Comparison of ENCODE assay signal across 10 mouse cellular contexts in genomic region chr5:120571056-120571740, GRCm38 (mm10). TPM values are rescaled to one million over a fixed set of nuclear protein-coding genes. Genes with fewer than 3 reads are reported as not detected.
DNase-seq lines count a peak whose midpoint lies in the region; ATAC-seq and TF ChIP-seq lines count a peak whose summit lies in the region.
"Had no signal": no experiment of that assay in that cellular context is flagged by ENCODE, and none has a peak within 500 bp of the region (broad histone marks: within the 10 kb centered on the region; RNA-seq: fewer than 3 reads in every experiment).

No protein-coding gene starts in this region.

- ATAC-seq in heart, embryonic 11.5 days (replicated peaks; ENCODE audit: insufficient number of reproducible peaks, low FRiP score, low TSS enrichment): no peak
- ATAC-seq in hindbrain, embryonic 12.5 days (ENCODE audit: low FRiP score): no peak
- no peak for ATAC-seq in inflammation-experienced regulatory T-cells, adult 6 months

- intact Hi-C loops in heart, adult 2 months (cut with DNase I): no loop called here

- 64% methylated on average over 14 of the region's 14 CpGs for WGBS in heart, adult 2 months
- 76% methylated on average over 14 of the region's 14 CpGs for WGBS in heart, embryonic 11.5 days (ENCODE audit: insufficient replicate concordance)
- WGBS in bone marrow, adult 2 months: 86% methylated on average over 14 of the region's 14 CpGs
- WGBS in hindbrain, embryonic 12.5 days: 46% methylated on average over 14 of the region's 14 CpGs

- H3K36me3 ChIP-seq in heart, adult 2 months (ENCODE audit: control insufficient read depth, insufficient read depth, low read length): no peaks in the 10 kb centered on the region; the same call in 1 of the 2 replicates
- no peaks in the 10 kb centered on the region for H3K36me3 ChIP-seq in heart, embryonic 11.5 days (ENCODE audit: control insufficient read depth, insufficient read depth, low read length)
- no peaks in the 10 kb centered on the region for H3K36me3 ChIP-seq in hindbrain, embryonic 12.5 days

- no peaks in the 10 kb centered on the region for H3K9me3 ChIP-seq in heart, embryonic 11.5 days (replicated peaks; ENCODE audit: control insufficient read depth, low read length)
- no peaks in the 10 kb centered on the region for H3K9me3 ChIP-seq in hindbrain, embryonic 12.5 days (replicated peaks)
- H3K9me3 ChIP-seq: megakaryocyte, embryonic 14.5 days had no signal

- peak overlapping the region; percentile 26 for H3K27ac ChIP-seq in heart, adult 2 months
- H3K27ac ChIP-seq in heart, embryonic 11.5 days (ENCODE audit: low read depth, low read length): no peak overlapping the region
- no peak overlapping the region for H3K27ac ChIP-seq in bone marrow, adult 2 months (ENCODE audit: control insufficient read depth, insufficient read depth, low read depth, low read length, poor library complexity)
- H3K27ac ChIP-seq in hindbrain, embryonic 12.5 days: peak overlapping the region; percentile 55; the same call in 1 of the 2 replicates

- H3K79me2 ChIP-seq in heart, adult 2 months (replicated peaks; ENCODE audit: control insufficient read depth, insufficient read depth, low read length): no peaks in the 10 kb centered on the region

- TF ChIP-seq EP300 in heart, adult 2 months (IDR thresholded peaks at IDR 0.05; ENCODE audit: insufficient read depth, low read depth, low read length): no peak

- peaks cover 28% of the 10 kb centered on the region for H3K4me1 ChIP-seq in heart, adult 2 months (ENCODE audit: control insufficient read depth, insufficient read depth, low read length)
- peaks cover 54% of the 10 kb centered on the region for H3K4me1 ChIP-seq in heart, embryonic 11.5 days (ENCODE audit: control insufficient read depth, insufficient read depth, low read length)
- peaks cover 2% of the 10 kb centered on the region for H3K4me1 ChIP-seq in bone marrow, adult 2 months (ENCODE audit: control insufficient read depth, insufficient read depth, low read length)
- peaks cover 47% of the 10 kb centered on the region for H3K4me1 ChIP-seq in hindbrain, embryonic 12.5 days

- H3K4me3 ChIP-seq in heart, adult 2 months: no peak overlapping the region
- H3K4me3 ChIP-seq in heart, embryonic 11.5 days (ENCODE audit: low read depth, low read length): no peak overlapping the region
- H3K4me3 ChIP-seq in bone marrow, adult 2 months (replicated peaks; ENCODE audit: control insufficient read depth, low read depth, low read length): no peak overlapping the region
- no peak overlapping the region for H3K4me3 ChIP-seq in hindbrain, embryonic 12.5 days
- H3K4me3 ChIP-seq: megakaryocyte, embryonic 14.5 days had no signal

- TF ChIP-seq POLR2A in heart, adult 2 months (IDR thresholded peaks at IDR 0.05; ENCODE audit: insufficient read depth, low read depth, low read length): no peak
- 0 out of 2 replicates have a peak, but pooled peaks have one; percentile 12 for TF ChIP-seq POLR2A in bone marrow, adult 2 months (IDR thresholded peaks at IDR 0.05; ENCODE audit: borderline replicate concordance, control insufficient read depth, low read depth, low read length)

- H3K9ac ChIP-seq in heart, adult 2 months (ENCODE audit: low read depth, low read length): no peak overlapping the region
- H3K9ac ChIP-seq in heart, embryonic 11.5 days (ENCODE audit: low read depth, low read length): no peak overlapping the region
- H3K9ac ChIP-seq in hindbrain, embryonic 12.5 days: 0 out of 2 replicates have a peak overlapping the region, but pooled peaks have one; percentile 15

- H3K4me2 ChIP-seq in heart, embryonic 11.5 days: no peak overlapping the region
- no peak overlapping the region for H3K4me2 ChIP-seq in hindbrain, embryonic 12.5 days (replicated peaks)

- no peak for TF ChIP-seq CTCF in heart, adult 2 months (IDR thresholded peaks at IDR 0.05)
- no peak for TF ChIP-seq CTCF in bone marrow, adult 2 months (IDR thresholded peaks at IDR 0.05; ENCODE audit: control insufficient read depth, insufficient read depth, low read length)

- H3K27me3 ChIP-seq in heart, adult 2 months (ENCODE audit: control insufficient read depth, insufficient read depth, low read length): no peaks in the 10 kb centered on the region
- no peaks in the 10 kb centered on the region for H3K27me3 ChIP-seq in heart, embryonic 11.5 days (ENCODE audit: control insufficient read depth, insufficient read depth, low read length)
- H3K27me3 ChIP-seq in hindbrain, embryonic 12.5 days: no peaks in the 10 kb centered on the region

- DNase-seq in heart, adult 2 months: peak in 1 of 2 experiments; percentile 28
- peak; percentile 69 to 78 for DNase-seq in kidney, postnatal 4 days
- no peak for DNase-seq in ovary, postnatal 36 days (ENCODE audit: low spot score)
- no peak for DNase-seq in layer of hippocampus, adult 8-10 months (ENCODE audit: low spot score in 2 of 2)
- DNase-seq: spleen, adult 18-20 months had no signal

RNA-seq across cellular contexts. Expression of gene Tpcn1, which starts 17.3 kb away (rescaled TPM):
- 10 to 100 TPM; 30.7 to 35.1 TPM for total RNA-seq in heart, adult 2 months (2021)
- 53.7 and 59.7 TPM in 2 replicates for polyA plus RNA-seq in heart, adult 2 months (2012; rRNA removed)
- polyA plus RNA-seq in heart, embryonic 11.5 days (2014; fragmentation: Nextera tagmentation; extraction: Ambion mirVana): 18.1 and 19.1 TPM in 2 replicates
- 34.6 and 46.7 TPM in 2 replicates for polyA plus RNA-seq in bone marrow, adult 2 months (2011; ENCODE audit: insufficient read depth, insufficient read length, low replicate concordance, missing spikeins)
- 18.4 and 19.2 TPM in 2 replicates for polyA plus RNA-seq in hindbrain, embryonic 12.5 days (2016; fragmentation: Nextera tagmentation; extraction: Ambion mirVana)
- 10 to 100 TPM in 2 of 3 experiments, 1 to 10 TPM in 1; 6.4 to 15.8 (median 12.6) TPM for polyA plus RNA-seq in inflammation-experienced regulatory T-cells, adult 6 months (2017; shearing (Covaris generic))
- 10 to 100 TPM; 38.2 to 43.8 (median 41.1) TPM for total RNA-seq in layer of hippocampus, adult 8-10 months (2022)

RNA-seq across cellular contexts. Expression of gene Iqcd, which starts 17.6 kb away (rescaled TPM):
- total RNA-seq in heart, adult 2 months (2021): not detected
- 0.14 and 0.20 TPM in 2 replicates for polyA plus RNA-seq in heart, adult 2 months (2012; rRNA removed)
- polyA plus RNA-seq in heart, embryonic 11.5 days (2014; fragmentation: Nextera tagmentation; extraction: Ambion mirVana): 0.18 and 0.54 TPM in 2 replicates
- 3.7 and 7.2 TPM in 2 replicates for polyA plus RNA-seq in bone marrow, adult 2 months (2011; ENCODE audit: insufficient read depth, insufficient read length, low replicate concordance, missing spikeins)
- 1.9 and 2.5 TPM in 2 replicates for polyA plus RNA-seq in hindbrain, embryonic 12.5 days (2016; fragmentation: Nextera tagmentation; extraction: Ambion mirVana)
- polyA plus RNA-seq in inflammation-experienced regulatory T-cells, adult 6 months (2017; shearing (Covaris generic)): under 1 TPM in 1 of 3 experiments, not detected in 2; 0.91 TPM
- total RNA-seq in layer of hippocampus, adult 8-10 months (2022): 1 to 10 TPM; 1.2 to 1.6 (median 1.5) TPM

RNA-seq across cellular contexts. Expression of gene Rita1, which starts 41.2 kb away (rescaled TPM):
- 10 to 100 TPM; 14.2 to 16.0 TPM for total RNA-seq in heart, adult 2 months (2021)
- polyA plus RNA-seq in heart, adult 2 months (2012; rRNA removed): 15.3 and 21.7 TPM in 2 replicates
- polyA plus RNA-seq in heart, embryonic 11.5 days (2014; fragmentation: Nextera tagmentation; extraction: Ambion mirVana): 5.6 and 7.9 TPM in 2 replicates
- polyA plus RNA-seq in bone marrow, adult 2 months (2011; ENCODE audit: insufficient read depth, insufficient read length, low replicate concordance, missing spikeins): 1.9 and 3.4 TPM in 2 replicates
- polyA plus RNA-seq in hindbrain, embryonic 12.5 days (2016; fragmentation: Nextera tagmentation; extraction: Ambion mirVana): 16.8 and 19.2 TPM in 2 replicates
- polyA plus RNA-seq in inflammation-experienced regulatory T-cells, adult 6 months (2017; shearing (Covaris generic)): 1 to 10 TPM; 2.1 to 3.5 (median 3.2) TPM
- total RNA-seq in layer of hippocampus, adult 8-10 months (2022): 10 to 100 TPM; 22.1 to 27.3 (median 24.7) TPM

RNA-seq across cellular contexts. Expression of gene Ddx54, which starts 41.3 kb away (rescaled TPM):
- 10 to 100 TPM; 21.4 to 22.5 TPM for total RNA-seq in heart, adult 2 months (2021)
- polyA plus RNA-seq in heart, adult 2 months (2012; rRNA removed): 16.2 and 18.2 TPM in 2 replicates
- polyA plus RNA-seq in heart, embryonic 11.5 days (2014; fragmentation: Nextera tagmentation; extraction: Ambion mirVana): 22.2 and 23.5 TPM in 2 replicates
- polyA plus RNA-seq in bone marrow, adult 2 months (2011; ENCODE audit: insufficient read depth, insufficient read length, low replicate concordance, missing spikeins): 17.2 and 32.0 TPM in 2 replicates
- polyA plus RNA-seq in hindbrain, embryonic 12.5 days (2016; fragmentation: Nextera tagmentation; extraction: Ambion mirVana): 53.2 and 53.6 TPM in 2 replicates
- 10 to 100 TPM; 13.0 to 21.1 (median 13.4) TPM for polyA plus RNA-seq in inflammation-experienced regulatory T-cells, adult 6 months (2017; shearing (Covaris generic))
- 10 to 100 TPM; 32.8 to 37.1 (median 35.7) TPM for total RNA-seq in layer of hippocampus, adult 8-10 months (2022)

Comparison
In these comparisons a context has a peak if more than half of its experiments do, and no peak if none do; other contexts are left out.
1. H3K27ac ChIP-seq: peak in heart, adult 2 months (single experiment) and hindbrain, embryonic 12.5 days (single experiment); none in heart, embryonic 11.5 days (single experiment) and bone marrow, adult 2 months (single experiment).
2. DNase-seq: peak in kidney, postnatal 4 days (2 of 2); none in ovary, postnatal 36 days (single experiment) and layer of hippocampus, adult 8-10 months (0 of 2).